Mouse (Mus musculus) heart, postnatal 0 days (tissue): Measurements from ENCODE around the gene Vps37d.

Experiments used
- CTCF ChIP-seq: IDR thresholded peaks from 2 replicates; pipeline ENCODE4 v1.5.1; 2016; ENCODE audit warnings: antibody characterized with exemption, control low read depth, low read depth
- EP300 ChIP-seq: IDR thresholded peaks from 2 replicates; pipeline ENCODE4 v1.6.1; 2016; ENCODE audit warnings: antibody characterized with exemption, low read depth

DNA sequence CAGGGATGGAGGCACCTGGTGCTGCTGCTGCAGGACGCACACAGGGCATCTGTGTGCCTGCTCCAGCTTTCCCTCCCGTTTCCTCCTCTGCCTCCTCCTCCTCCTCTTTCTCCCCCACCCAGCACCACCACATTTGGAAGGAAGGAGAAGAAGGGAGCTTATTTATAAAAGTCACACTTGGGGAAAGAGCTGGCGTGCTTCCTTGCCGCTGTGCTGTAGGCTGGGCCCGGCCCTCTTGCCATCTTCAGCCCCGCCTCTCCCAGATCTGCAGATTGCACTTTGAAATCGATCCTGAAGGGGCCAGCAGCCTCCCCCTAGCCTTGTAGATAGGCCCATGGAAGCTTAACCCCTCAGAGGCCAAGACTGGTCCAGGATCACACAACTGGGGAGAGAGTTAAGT lies 52.2 kb downstream of the Vps37d start:
- TF ChIP-seq CTCF (no peak), EP300 (no peak)
